Mouse (Mus musculus): ENCODE results near the gene Trmt1. TPM values are rescaled to one million over a fixed set of nuclear protein-coding genes. Genes with fewer than 3 reads are reported as not detected.

The Trmt1 gene
- 66.8 and 71.2 TPM in 2 replicates for polyA plus RNA-seq (2015; fragmentation: Nextera tagmentation; extraction: Ambion mirVana)

DNA sequence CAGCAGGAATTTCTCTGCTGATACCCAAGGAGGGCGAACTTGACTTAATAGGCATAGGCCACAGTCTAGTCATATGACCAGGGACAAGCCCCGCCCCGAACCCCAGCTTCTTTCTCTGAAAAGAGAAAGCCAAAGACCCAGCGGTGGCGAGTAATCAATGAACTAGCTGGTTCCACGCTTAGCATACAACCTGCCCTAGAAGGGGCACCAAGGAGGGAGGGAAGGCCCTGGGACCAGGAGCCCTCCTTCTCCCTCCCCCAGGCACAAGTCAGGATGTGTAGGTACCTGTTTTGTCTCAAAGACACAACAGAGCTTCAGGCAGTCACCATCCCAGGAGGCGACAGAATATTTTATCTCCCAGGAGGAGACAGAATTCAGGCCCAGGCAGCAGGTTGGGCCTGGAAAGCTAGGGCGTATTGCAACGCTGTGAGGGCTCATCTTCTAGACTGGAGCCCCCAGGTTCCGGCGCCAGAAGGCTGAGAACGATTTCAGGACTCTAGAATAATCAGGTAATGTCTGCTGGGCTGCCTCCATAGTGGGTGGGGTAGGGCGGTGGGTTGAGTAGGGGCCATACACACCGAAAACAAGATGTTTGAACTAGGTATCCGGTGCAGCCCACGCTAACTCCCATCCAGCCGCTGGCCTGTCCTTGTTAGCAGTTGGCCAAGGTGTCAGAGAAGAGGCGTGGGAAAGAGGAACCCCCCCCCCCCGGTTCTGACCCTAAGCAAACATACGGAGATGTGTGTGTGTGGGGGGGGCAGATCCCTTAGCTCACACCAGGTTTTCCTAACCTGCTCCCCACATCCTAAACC is at the start of gene Trmt1:
TSS of gene Trmt1 (plus strand) at position 117 of the 812 bp plus-strand sequence.
- Histone ChIP-seq H3K9me3 (ENCODE audit: control insufficient read depth, low read length) (no peaks in the 10 kb centered on the region), H3K9ac (ENCODE audit: low read depth, low read length) (peak within 1 kb of the TSS; percentile 99), H3K27me3 (replicated peaks; ENCODE audit: control insufficient read depth, insufficient read depth, low read length) (no peaks in the 10 kb centered on the region), H3K36me3 (ENCODE audit: control insufficient read depth, insufficient read depth, low read length) (peaks cover 4% of the 10 kb centered on the region), H3K4me1 (ENCODE audit: control insufficient read depth, insufficient read depth, low read depth, low read length) (peaks cover 39% of the 10 kb centered on the region), H3K4me3 (ENCODE audit: low read length) (peak within 1 kb of the TSS; percentile 94), H3K4me2 (ENCODE audit: low read length) (peak within 1 kb of the TSS; percentile 94), H3K27ac (ENCODE audit: low read depth, low read length) (peak within 1 kb of the TSS; percentile 94)
- ATAC-seq = 0 out of 2 replicates have a peak, but pooled peaks have one; percentile 15
- 10% methylated on average over 19 of the region's 20 CpGs for WGBS

DNA sequence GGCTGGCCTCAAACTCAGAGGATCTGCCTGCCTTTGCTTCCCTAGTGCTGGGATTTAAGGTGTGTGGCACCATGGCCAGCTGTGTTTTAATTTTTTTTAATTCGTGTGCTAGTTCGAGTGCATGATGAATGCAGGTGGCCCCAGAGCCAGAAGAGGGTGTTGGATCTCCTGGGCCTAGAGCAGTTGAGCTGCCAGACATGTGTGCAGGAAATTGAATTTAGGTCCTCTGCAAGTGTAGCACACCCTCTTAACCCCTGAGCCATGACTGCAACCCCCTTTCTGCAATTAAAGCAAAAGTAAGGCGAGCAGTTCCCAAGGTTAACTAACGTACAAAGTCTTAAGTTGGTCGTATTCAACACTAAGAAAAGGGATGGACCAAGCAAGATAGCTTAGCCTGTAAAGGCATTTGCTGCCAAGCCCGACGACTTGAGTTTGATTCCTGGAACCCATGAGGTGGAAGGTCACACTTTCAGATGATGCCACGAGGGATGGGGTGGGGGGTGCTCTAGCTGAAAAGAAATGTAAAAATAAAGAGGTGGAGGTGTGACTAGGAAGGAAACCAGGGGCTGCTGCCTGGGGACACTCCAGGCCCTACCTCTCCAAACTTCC is 48.1 kb upstream of the Trmt1 start:
- H3K27me3 ChIP-seq (replicated peaks; ENCODE audit: control insufficient read depth, insufficient read depth, low read length) = no peaks in the 10 kb centered on the region
- no peak overlapping the region for H3K27ac ChIP-seq (ENCODE audit: low read depth, low read length)
- WGBS = 40% methylated on average over 8 of the region's 8 CpGs

DNA sequence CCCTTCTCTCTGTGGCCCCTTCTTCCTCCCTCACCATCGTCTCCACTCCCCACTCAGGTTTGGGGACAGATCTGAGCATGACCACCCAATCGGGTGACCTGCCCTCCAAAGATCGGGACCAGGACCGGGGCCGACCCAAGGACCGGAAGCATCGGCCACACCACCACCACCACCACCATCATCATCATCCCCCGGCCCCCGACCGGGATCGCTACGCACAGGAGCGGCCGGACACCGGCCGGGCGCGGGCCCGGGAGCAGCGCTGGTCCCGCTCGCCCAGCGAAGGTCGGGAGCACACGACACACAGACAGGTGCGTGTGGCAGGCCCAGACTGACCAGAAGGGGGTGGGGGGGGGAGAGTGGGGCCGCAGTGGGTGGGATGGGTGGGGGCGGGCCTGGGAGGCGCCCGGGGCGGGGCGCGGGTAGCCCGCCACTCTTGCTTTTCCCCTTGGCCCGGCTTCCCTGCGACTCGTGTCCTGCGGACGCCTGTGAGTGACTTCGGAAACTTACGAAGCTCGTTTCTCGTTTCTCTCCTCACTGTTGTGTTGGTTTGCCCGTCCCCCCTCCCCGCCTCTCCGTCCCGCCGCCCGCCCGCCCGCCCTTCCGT is 47.4 kb upstream of the Trmt1 start:
- 1% methylated on average over 40 of the region's 52 CpGs for WGBS
- peaks cover under 1% of the 10 kb centered on the region; the same call in 1 of the 2 replicates for H3K36me3 ChIP-seq (ENCODE audit: control insufficient read depth, insufficient read depth, low read length)
- H3K9ac ChIP-seq (ENCODE audit: low read depth, low read length) = peak overlapping the region; percentile 76
- H3K4me1 ChIP-seq (ENCODE audit: control insufficient read depth, insufficient read depth, low read depth, low read length) = peaks cover 20% of the 10 kb centered on the region
- H3K27me3 ChIP-seq (replicated peaks; ENCODE audit: control insufficient read depth, insufficient read depth, low read length) = no peaks in the 10 kb centered on the region
- peak overlapping the region; percentile 83 for H3K27ac ChIP-seq (ENCODE audit: low read depth, low read length)
- H3K4me2 ChIP-seq (ENCODE audit: low read length) = peak overlapping the region; percentile 93
- H3K9me3 ChIP-seq (ENCODE audit: control insufficient read depth, low read length) = no peaks in the 10 kb centered on the region
- peak overlapping the region; percentile 49 for H3K4me3 ChIP-seq (ENCODE audit: low read length)
- ATAC-seq = peak; percentile 0

More for the DNA sequence above, 48.1 kb upstream of the Trmt1 start:
- H3K4me2 ChIP-seq (ENCODE audit: low read length) = peak overlapping the region; percentile 93
- peaks cover 7% of the 10 kb centered on the region; the same call in 1 of the 2 replicates for H3K36me3 ChIP-seq (ENCODE audit: control insufficient read depth, insufficient read depth, low read length)
- no peaks in the 10 kb centered on the region for H3K9me3 ChIP-seq (ENCODE audit: control insufficient read depth, low read length)
- no peak for ATAC-seq
- peak overlapping the region; percentile 49 for H3K4me3 ChIP-seq (ENCODE audit: low read length)
- peak overlapping the region; percentile 76 for H3K9ac ChIP-seq (ENCODE audit: low read depth, low read length)
- H3K4me1 ChIP-seq (ENCODE audit: control insufficient read depth, insufficient read depth, low read depth, low read length) = peaks cover 20% of the 10 kb centered on the region

DNA sequence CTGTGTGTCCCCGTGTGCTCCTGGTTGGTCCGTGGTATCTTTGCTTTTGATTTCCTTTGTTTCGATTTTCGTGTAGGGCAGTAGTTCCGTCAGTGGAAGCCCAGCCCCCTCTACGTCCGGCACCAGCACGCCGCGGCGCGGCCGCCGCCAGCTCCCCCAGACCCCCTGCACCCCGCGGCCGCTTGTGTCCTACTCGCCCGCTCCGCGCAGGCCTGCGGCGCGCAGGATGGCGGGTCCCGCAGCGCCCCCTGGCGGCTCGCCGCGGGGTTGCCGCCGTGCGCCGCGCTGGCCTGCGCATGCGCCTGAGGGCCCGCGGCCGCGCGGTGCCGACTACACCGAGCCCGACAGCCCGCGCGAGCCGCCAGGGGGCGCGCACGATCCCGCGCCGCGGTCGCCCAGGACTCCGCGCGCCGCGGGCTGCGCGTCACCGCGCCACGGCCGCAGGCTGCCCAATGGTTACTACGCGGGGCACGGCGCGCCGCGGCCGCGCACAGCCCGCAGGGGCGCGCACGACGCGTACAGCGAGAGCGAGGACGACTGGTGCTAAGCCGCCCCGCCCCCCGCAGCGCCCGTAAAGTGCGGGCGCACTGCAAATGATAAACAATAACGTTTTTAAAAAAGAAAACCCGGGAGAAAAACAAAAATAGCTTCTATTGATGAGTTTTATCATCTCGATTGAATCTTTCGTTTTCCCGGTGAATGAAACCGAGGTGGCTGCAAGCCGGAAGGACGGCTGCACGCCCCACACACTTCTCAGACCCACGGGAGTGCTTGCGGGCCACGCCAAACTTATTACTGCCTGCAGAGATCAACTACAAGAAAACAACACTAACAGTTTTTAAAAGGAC is 46.7 kb upstream of the Trmt1 start:
- Histone ChIP-seq H3K27me3 (replicated peaks; ENCODE audit: control insufficient read depth, insufficient read depth, low read length) (no peaks in the 10 kb centered on the region), H3K4me1 (ENCODE audit: control insufficient read depth, insufficient read depth, low read depth, low read length) (peaks cover 20% of the 10 kb centered on the region), H3K4me3 (ENCODE audit: low read length) (peak overlapping the region; percentile 49), H3K9ac (ENCODE audit: low read depth, low read length) (peak overlapping the region; percentile 76), H3K36me3 (ENCODE audit: control insufficient read depth, insufficient read depth, low read length) (no peaks in the 10 kb centered on the region), H3K9me3 (ENCODE audit: control insufficient read depth, low read length) (no peaks in the 10 kb centered on the region), H3K4me2 (ENCODE audit: low read length) (peak overlapping the region; percentile 93), H3K27ac (ENCODE audit: low read depth, low read length) (peak overlapping the region; percentile 83)
- under 1% methylated on average over 86 of the region's 106 CpGs for WGBS
- ATAC-seq = peak; percentile 94

DNA sequence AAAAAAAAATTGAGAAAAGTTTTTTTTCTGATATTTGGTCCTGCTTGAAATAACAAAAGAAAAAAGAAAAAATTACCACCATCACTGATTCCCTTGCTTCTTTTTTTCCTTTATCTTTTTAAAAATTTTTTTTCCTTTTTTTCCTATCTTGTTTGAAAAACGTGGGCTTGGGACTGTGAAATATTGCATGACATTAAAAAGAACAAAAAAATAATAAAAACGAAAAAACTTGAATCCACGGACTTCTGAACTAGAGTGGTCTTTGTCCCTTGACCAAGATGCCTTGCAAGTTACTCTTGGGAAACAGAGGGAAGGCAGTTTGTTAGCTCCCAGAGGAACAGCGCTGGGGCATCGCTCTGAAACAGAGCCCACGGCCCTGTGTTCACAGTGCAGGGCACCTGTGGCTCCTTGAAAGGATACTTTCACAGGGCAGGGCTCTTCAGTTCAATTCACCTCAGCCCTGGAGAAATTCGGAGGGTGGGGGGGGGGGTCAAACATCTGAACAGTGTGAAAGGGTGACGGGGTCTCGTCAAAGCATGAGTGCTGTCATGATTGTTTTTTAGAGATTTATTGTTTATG is 46.0 kb upstream of the Trmt1 start:
- H3K36me3 ChIP-seq (ENCODE audit: control insufficient read depth, insufficient read depth, low read length) = no peaks in the 10 kb centered on the region
- no peaks in the 10 kb centered on the region for H3K9me3 ChIP-seq (ENCODE audit: control insufficient read depth, low read length)
- peak overlapping the region; percentile 93 for H3K4me2 ChIP-seq (ENCODE audit: low read length)
- WGBS = 28% methylated on average over 9 of the region's 9 CpGs
- H3K4me1 ChIP-seq (ENCODE audit: control insufficient read depth, insufficient read depth, low read depth, low read length) = peaks cover 15% of the 10 kb centered on the region
- no peak overlapping the region for H3K27ac ChIP-seq (ENCODE audit: low read depth, low read length)
- H3K4me3 ChIP-seq (ENCODE audit: low read length) = peak overlapping the region; percentile 49
- peak overlapping the region; percentile 54; the same call in 1 of the 2 replicates for H3K9ac ChIP-seq (ENCODE audit: low read depth, low read length)
- H3K27me3 ChIP-seq (replicated peaks; ENCODE audit: control insufficient read depth, insufficient read depth, low read length) = no peaks in the 10 kb centered on the region
- ATAC-seq = no peak

DNA sequence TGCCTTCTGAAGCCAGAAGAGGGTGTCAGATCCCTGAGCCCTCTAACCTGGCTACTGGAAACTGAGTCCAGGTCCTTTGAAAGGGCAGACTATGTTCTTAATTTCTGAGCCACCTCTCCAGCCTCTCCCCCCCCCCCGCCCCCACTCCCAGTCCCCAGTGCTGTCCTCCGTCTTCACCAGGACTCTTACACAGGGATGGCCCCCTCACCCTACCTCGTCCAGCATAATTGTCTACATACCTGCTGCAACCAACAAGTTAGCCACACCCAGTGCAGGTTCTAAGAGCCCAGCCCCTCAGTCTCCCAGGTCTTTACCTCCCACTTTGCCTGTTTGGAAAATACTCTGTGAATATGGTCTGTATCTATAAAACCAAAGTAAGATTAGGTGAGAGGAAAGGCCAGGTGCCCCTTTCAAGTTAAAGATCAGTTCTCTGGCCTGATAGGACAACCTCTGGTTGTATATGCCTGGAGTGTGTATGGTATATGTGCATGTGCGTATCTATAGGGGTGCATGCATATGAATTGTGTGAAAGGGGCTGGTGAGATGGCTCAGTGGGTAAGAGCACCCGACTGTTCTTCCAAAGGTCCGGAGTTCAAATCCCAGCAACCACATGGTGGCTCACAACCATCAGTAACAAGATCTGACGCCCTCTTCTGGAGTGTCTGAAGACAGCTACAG is 45.4 kb upstream of the Trmt1 start:
- ATAC-seq = no peak
- WGBS = 77% methylated on average over 7 of the region's 7 CpGs

DNA sequence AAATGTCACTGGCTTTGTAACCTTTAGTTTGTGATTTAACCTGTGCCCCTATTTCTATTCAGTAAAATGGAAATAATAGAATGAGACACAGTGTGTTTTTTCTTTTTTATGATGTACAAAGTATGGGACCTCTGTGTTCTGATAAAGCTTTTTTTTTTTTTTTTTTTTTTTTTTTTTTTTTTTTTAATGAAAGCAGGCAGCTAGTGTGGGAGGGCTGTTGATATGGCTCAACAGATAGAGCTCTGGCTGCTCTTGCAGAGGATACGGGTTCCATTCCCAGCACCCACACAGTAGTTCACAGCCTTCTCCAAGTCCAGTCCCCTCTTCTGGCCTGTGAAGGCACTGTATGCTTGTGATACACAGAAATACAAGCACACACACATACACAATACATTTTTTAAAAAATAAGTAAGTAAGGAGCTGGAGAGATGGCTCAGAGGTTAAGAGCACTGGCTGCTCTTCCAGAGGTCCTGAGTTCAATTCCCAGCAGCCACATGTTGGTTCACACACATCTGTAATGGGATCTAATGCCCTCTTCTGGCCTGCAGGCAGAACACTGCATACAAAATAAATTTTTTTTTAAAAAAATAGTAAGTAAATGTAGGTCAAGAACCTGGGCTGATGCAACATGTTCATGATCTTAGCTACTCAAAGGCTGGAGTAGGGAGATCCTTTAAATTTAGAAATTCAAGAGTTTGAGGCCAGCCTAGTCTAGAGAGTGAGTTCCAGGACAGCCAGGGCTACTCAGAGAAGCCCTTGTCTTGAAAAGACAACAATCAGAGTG is 44.3 kb upstream of the Trmt1 start:
- no peaks in the 10 kb centered on the region for H3K27me3 ChIP-seq (replicated peaks; ENCODE audit: control insufficient read depth, insufficient read depth, low read length)
- no peak overlapping the region for H3K4me3 ChIP-seq (ENCODE audit: low read length)
- no peak for ATAC-seq
- H3K27ac ChIP-seq (ENCODE audit: low read depth, low read length) = no peak overlapping the region
- peaks cover 10% of the 10 kb centered on the region for H3K4me1 ChIP-seq (ENCODE audit: control insufficient read depth, insufficient read depth, low read depth, low read length)
- no peaks in the 10 kb centered on the region for H3K9me3 ChIP-seq (ENCODE audit: control insufficient read depth, low read length)
- no peak overlapping the region for H3K4me2 ChIP-seq (ENCODE audit: low read length)
- no peaks in the 10 kb centered on the region for H3K36me3 ChIP-seq (ENCODE audit: control insufficient read depth, insufficient read depth, low read length)
- 74% methylated on average over 1 of the region's 1 CpGs for WGBS
- H3K9ac ChIP-seq (ENCODE audit: low read depth, low read length) = no peak overlapping the region

More for the DNA sequence above, 45.4 kb upstream of the Trmt1 start:
- H3K27ac ChIP-seq (ENCODE audit: low read depth, low read length) = no peak overlapping the region
- H3K4me2 ChIP-seq (ENCODE audit: low read length) = no peak overlapping the region
- H3K9me3 ChIP-seq (ENCODE audit: control insufficient read depth, low read length) = no peaks in the 10 kb centered on the region
- H3K9ac ChIP-seq (ENCODE audit: low read depth, low read length) = no peak overlapping the region
- H3K4me3 ChIP-seq (ENCODE audit: low read length) = no peak overlapping the region
- no peaks in the 10 kb centered on the region for H3K36me3 ChIP-seq (ENCODE audit: control insufficient read depth, insufficient read depth, low read length)
- H3K27me3 ChIP-seq (replicated peaks; ENCODE audit: control insufficient read depth, insufficient read depth, low read length) = no peaks in the 10 kb centered on the region
- H3K4me1 ChIP-seq (ENCODE audit: control insufficient read depth, insufficient read depth, low read depth, low read length) = peaks cover 10% of the 10 kb centered on the region
